Mouse (Mus musculus): ENCODE measurements around the gene Smoc2. TPM values are rescaled to one million over a fixed set of nuclear protein-coding genes. Genes with fewer than 3 reads are reported as not detected.

Gene Smoc2
- total RNA-seq (2014; rRNA removed), result 5.9 and 10.4 TPM in 2 replicates
- polyA plus RNA-seq (2015; fragmentation: Nextera tagmentation; extraction: Ambion mirVana), result 6.3 and 8.6 TPM in 2 replicates

GRCm38 (mm10) chr17:14279177-14279965 lies at the start of gene Smoc2:
Smoc2 (plus strand) TSS chr17:14279506.
- Histone ChIP-seq H3K27ac (no peak within 1 kb of the TSS), H3K4me3 (ENCODE audit: low read length) (peak within 1 kb of the TSS; percentile 48), H3K4me2 (ENCODE audit: low read depth, low read length) (peak within 1 kb of the TSS; percentile 95), H3K27me3 (ENCODE audit: insufficient read depth, low read length) (peaks cover 35% of the 10 kb centered on the region), H3K9me3 (ENCODE audit: low read length) (no peaks in the 10 kb centered on the region), H3K4me1 (ENCODE audit: insufficient read depth, low read length) (peaks cover 3% of the 10 kb centered on the region; the same call in 1 of the 2 replicates), H3K36me3 (ENCODE audit: insufficient read depth, low read length) (no peaks in the 10 kb centered on the region), H3K9ac (replicated peaks; ENCODE audit: low read length) (peak within 1 kb of the TSS; percentile 24; the same call in 1 of the 2 replicates)
- DNase-seq (ENCODE audit: low spot score) (no peak), ATAC-seq (peak; percentile 56; the same call in 1 of the 2 replicates)
- WGBS, result under 1% methylated on average over 57 of the region's 61 CpGs
- no peak for TF ChIP-seq CTCF (IDR thresholded peaks at IDR 0.05; ENCODE audit: low read depth)

GRCm38 (mm10) chr17:14230698-14231430 lies 48.4 kb upstream of the Smoc2 start:
- H3K36me3 ChIP-seq (ENCODE audit: insufficient read depth, low read length), result no peaks in the 10 kb centered on the region
- DNase-seq (ENCODE audit: low spot score) (peak; percentile 13), ATAC-seq (no peak)
- H3K27me3 ChIP-seq (ENCODE audit: insufficient read depth, low read length), result no peaks in the 10 kb centered on the region
- no peaks in the 10 kb centered on the region for H3K9me3 ChIP-seq (ENCODE audit: low read length)
- no peak overlapping the region for H3K4me2 ChIP-seq (ENCODE audit: low read depth, low read length)
- no peak overlapping the region for H3K27ac ChIP-seq
- H3K9ac ChIP-seq (replicated peaks; ENCODE audit: low read length), result no peak overlapping the region
- H3K4me1 ChIP-seq (ENCODE audit: insufficient read depth, low read length), result 0 out of 2 replicates have a peak, but pooled peaks cover 2% of the 10 kb centered on the region
- WGBS, result 18% methylated on average over 13 of the region's 13 CpGs
- H3K4me3 ChIP-seq (ENCODE audit: low read length), result no peak overlapping the region
- no peak for TF ChIP-seq CTCF (IDR thresholded peaks at IDR 0.05; ENCODE audit: low read depth)

GRCm38 (mm10) chr17:14232629-14233028 lies 46.7 kb upstream of the Smoc2 start:
- Histone ChIP-seq H3K4me1 (ENCODE audit: insufficient read depth, low read length) (0 out of 2 replicates have a peak, but pooled peaks cover 2% of the 10 kb centered on the region), H3K27me3 (ENCODE audit: insufficient read depth, low read length) (no peaks in the 10 kb centered on the region), H3K4me3 (ENCODE audit: low read length) (no peak overlapping the region), H3K27ac (no peak overlapping the region), H3K9me3 (ENCODE audit: low read length) (no peaks in the 10 kb centered on the region), H3K36me3 (ENCODE audit: insufficient read depth, low read length) (no peaks in the 10 kb centered on the region), H3K4me2 (ENCODE audit: low read depth, low read length) (no peak overlapping the region), H3K9ac (replicated peaks; ENCODE audit: low read length) (no peak overlapping the region)
- WGBS, result 61% methylated on average over 3 of the region's 3 CpGs
- TF ChIP-seq CTCF (IDR thresholded peaks at IDR 0.05; ENCODE audit: low read depth), result peak; percentile 85
- ATAC-seq (peak; percentile 61; the same call in 1 of the 2 replicates), DNase-seq (ENCODE audit: low spot score) (peak; percentile 92)

- Histone ChIP-seq H3K4me3 (ENCODE audit: low read length) (no peak overlapping the region), H3K9ac (replicated peaks; ENCODE audit: low read length) (no peak overlapping the region), H3K27ac (no peak overlapping the region), H3K36me3 (ENCODE audit: insufficient read depth, low read length) (no peaks in the 10 kb centered on the region), H3K4me1 (ENCODE audit: insufficient read depth, low read length) (0 out of 2 replicates have a peak, but pooled peaks cover 2% of the 10 kb centered on the region), H3K4me2 (ENCODE audit: low read depth, low read length) (no peak overlapping the region), H3K9me3 (ENCODE audit: low read length) (no peaks in the 10 kb centered on the region), H3K27me3 (ENCODE audit: insufficient read depth, low read length) (no peaks in the 10 kb centered on the region)
- ATAC-seq (no peak), DNase-seq (ENCODE audit: low spot score) (no peak)
- TF ChIP-seq CTCF (IDR thresholded peaks at IDR 0.05; ENCODE audit: low read depth), result peak; percentile 56
- 52% methylated on average over 4 of the region's 4 CpGs for WGBS
Measured at GRCm38 (mm10) chr17:14233658-14234057, 45.6 kb upstream of the Smoc2 start.

GRCm38 (mm10) chr17:14234774-14235389 lies 44.4 kb upstream of the Smoc2 start:
- no peak for DNase-seq (ENCODE audit: low spot score)
- no peak for ATAC-seq
- no peak overlapping the region for H3K9ac ChIP-seq (replicated peaks; ENCODE audit: low read length)
- H3K4me2 ChIP-seq (ENCODE audit: low read depth, low read length), result no peak overlapping the region
- no peaks in the 10 kb centered on the region for H3K9me3 ChIP-seq (ENCODE audit: low read length)
- TF ChIP-seq CTCF (IDR thresholded peaks at IDR 0.05; ENCODE audit: low read depth), result no peak
- H3K4me3 ChIP-seq (ENCODE audit: low read length), result no peak overlapping the region
- WGBS, result 78% methylated on average over 12 of the region's 12 CpGs
- no peak overlapping the region for H3K27ac ChIP-seq
- H3K4me1 ChIP-seq (ENCODE audit: insufficient read depth, low read length), result 0 out of 2 replicates have a peak, but pooled peaks cover 2% of the 10 kb centered on the region
- H3K27me3 ChIP-seq (ENCODE audit: insufficient read depth, low read length), result no peaks in the 10 kb centered on the region
- H3K36me3 ChIP-seq (ENCODE audit: insufficient read depth, low read length), result no peaks in the 10 kb centered on the region

GRCm38 (mm10) chr17:14237134-14237533 lies 42.2 kb upstream of the Smoc2 start:
- H3K9ac ChIP-seq (replicated peaks; ENCODE audit: low read length), result no peak overlapping the region
- no peak overlapping the region for H3K4me2 ChIP-seq (ENCODE audit: low read depth, low read length)
- H3K36me3 ChIP-seq (ENCODE audit: insufficient read depth, low read length), result no peaks in the 10 kb centered on the region
- DNase-seq (ENCODE audit: low spot score), result no peak
- ATAC-seq, result no peak
- no peak for TF ChIP-seq CTCF (IDR thresholded peaks at IDR 0.05; ENCODE audit: low read depth)
- no peaks in the 10 kb centered on the region for H3K4me1 ChIP-seq (ENCODE audit: insufficient read depth, low read length)
- WGBS, result 83% methylated on average over 6 of the region's 6 CpGs
- H3K27me3 ChIP-seq (ENCODE audit: insufficient read depth, low read length), result no peaks in the 10 kb centered on the region
- no peak overlapping the region for H3K27ac ChIP-seq
- H3K9me3 ChIP-seq (ENCODE audit: low read length), result no peaks in the 10 kb centered on the region
- no peak overlapping the region for H3K4me3 ChIP-seq (ENCODE audit: low read length)
